Mouse (Mus musculus) Muller cell, postnatal 12 days (primary cell): ENCODE results near the gene Trafd1.
"Not testable (repeated sequence)": the region's sequence is repeated elsewhere in the genome, so short reads cannot be mapped to it uniquely, and the experiment has no call there.

Experiments
- DNase-seq: peaks from one replicate; pipeline ENCODE4 v3.0.0-alpha.2; 2015; ENCODE audit errors: inconsistent ontology term

The Trafd1 gene

GRCm38 (mm10) chr5:121331731-121332130, 53.7 kb downstream of the Trafd1 start:
- DNase-seq: no peak

GRCm38 (mm10) chr5:121330154-121330816, 55.1 kb downstream of the Trafd1 start:
- DNase-seq: not testable (repeated sequence)

DNA sequence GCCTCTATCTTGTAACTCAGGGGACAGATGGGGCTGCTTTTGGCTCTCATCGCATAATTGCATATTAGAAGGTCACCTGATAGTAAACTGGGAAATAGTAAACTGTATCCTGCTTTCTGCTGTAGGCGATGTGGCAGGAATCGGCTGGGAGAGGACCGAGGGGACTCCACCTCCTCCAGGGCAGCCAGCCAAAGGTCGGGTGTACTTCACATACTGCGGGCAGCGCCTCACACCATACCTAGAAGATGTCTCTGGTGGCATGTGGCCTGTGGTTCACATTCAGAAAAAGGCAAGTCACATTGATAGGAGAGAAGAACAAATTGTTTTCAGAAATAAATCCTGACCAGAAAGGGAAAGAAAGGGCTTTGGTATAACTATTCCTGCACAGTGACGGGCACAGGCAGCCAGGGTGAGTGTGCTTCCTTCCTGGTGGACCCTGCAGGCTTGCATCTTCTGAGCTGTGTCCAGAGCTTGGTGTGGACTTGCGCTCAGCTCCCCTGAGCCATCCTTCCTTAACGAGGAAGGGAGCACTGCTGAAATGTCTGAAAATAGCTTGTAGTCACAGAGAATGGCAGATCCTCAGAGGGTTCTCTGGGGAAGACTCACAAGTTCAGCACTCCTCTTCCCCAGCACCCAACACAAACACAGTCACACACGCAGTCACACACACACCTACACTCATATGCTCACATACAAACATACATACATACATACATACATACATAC, 55.9 kb downstream of the Trafd1 start:
- no peak for DNase-seq

GRCm38 (mm10) chr5:121326079-121326805, 59.2 kb downstream of the Trafd1 start:
- no peak for DNase-seq
